Mouse (Mus musculus): ENCODE measurements at regions not wholly inside any gene's neighbourhood (a gene's known extent, or its start where the extent isn't known, plus 50 kb on each side); places are given as distances from the start of the nearest gene placed in this dataset.

DNA sequence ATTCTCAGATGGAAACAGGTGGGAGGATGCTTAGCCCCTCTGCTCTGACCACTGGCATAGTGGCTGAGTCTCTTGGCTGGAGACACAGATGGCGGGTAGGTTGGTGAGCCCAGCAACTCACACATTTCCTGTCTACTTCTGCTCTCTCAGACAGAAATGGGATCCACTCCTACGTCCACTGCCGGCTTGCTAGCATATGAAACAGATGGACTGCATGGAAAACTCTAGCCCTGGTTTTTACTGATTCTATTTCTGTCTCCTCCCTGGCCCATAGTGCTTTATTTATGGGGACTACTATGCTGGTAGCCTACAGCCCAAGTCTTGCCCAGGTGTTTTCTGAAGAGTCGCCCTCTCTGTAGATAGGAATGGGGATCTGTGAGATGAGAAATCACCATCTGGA lies 88.9 kb downstream of the Neurod6 start:
- H3K27ac ChIP-seq (ENCODE audit: insufficient read depth, low read depth, low read length), result no peak overlapping the region
- no peak for TF ChIP-seq POLR2A (IDR thresholded peaks at IDR 0.05; ENCODE audit: low read depth, low read length)
- TF ChIP-seq CTCF (conservative IDR thresholded peaks at IDR 0.05; ENCODE audit: insufficient read depth, insufficient read length, low read depth, low read length), result no peak
- DNase-seq, result no peak
- no peaks in the 10 kb centered on the region for H3K4me1 ChIP-seq (ENCODE audit: control insufficient read depth, insufficient read depth, low read length)
- WGBS, result 77% methylated on average over 4 of the region's 4 CpGs
- H3K36me3 ChIP-seq (ENCODE audit: control insufficient read depth, insufficient read depth, low read length), result no peaks in the 10 kb centered on the region
- H3K4me3 ChIP-seq (ENCODE audit: insufficient read depth, low read depth, low read length), result no peak overlapping the region
- no peaks in the 10 kb centered on the region; the same call in 1 of the 2 replicates for H3K27me3 ChIP-seq (replicated peaks; ENCODE audit: control insufficient read depth, insufficient read depth, low read length)

DNA sequence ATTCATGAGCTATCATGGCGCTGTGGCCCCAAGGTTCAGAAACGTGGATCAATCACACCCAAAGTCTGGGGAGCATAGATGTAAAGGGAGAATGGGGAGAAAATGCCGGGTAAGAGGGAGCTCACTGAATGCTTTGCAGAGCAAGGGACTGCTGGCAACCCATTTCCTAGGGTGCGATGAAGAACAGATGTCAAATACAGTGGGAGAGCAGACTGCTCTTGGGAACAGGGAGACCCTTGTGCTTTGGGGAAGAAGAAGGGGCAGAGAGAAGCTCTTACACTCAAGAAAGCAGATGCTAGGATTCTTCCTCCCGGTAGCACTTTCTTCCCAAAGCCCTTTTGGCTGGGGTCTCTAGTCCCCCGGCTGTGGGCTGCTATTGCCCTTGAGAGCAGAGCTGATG lies 100.0 kb downstream of the Neurod6 start:
- 70% methylated on average over 6 of the region's 6 CpGs for WGBS
- H3K4me3 ChIP-seq (ENCODE audit: insufficient read depth, low read depth, low read length), result no peak overlapping the region
- no peak for DNase-seq
- H3K4me1 ChIP-seq (ENCODE audit: control insufficient read depth, insufficient read depth, low read length), result no peaks in the 10 kb centered on the region
- H3K27ac ChIP-seq (ENCODE audit: insufficient read depth, low read depth, low read length), result no peak overlapping the region
- H3K36me3 ChIP-seq (ENCODE audit: control insufficient read depth, insufficient read depth, low read length), result no peaks in the 10 kb centered on the region
- TF ChIP-seq POLR2A (IDR thresholded peaks at IDR 0.05; ENCODE audit: low read depth, low read length) (no peak), CTCF (conservative IDR thresholded peaks at IDR 0.05; ENCODE audit: insufficient read depth, insufficient read length, low read depth, low read length) (no peak)
- no peaks in the 10 kb centered on the region for H3K27me3 ChIP-seq (replicated peaks; ENCODE audit: control insufficient read depth, insufficient read depth, low read length)

DNA sequence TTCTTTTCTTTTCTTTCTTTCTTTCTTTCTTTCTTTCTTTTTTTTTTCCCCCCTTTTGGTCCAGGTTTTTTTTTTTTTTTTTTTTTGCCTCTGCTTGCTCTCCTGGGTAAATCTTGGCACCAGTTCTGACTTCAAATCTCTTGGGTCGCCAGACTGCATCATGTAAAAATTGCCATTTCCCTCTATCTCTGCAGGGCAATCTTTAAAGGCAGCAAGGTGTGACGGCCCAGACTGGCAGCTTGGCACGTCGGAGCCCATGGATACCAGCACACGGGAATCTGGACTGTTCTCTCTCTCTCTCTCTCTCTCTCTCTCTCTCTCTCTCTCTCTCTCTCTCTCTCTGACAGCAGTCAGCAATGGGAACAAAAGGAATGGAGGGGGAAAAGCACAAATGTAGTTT lies 101.0 kb downstream of the Neurod6 start:
- H3K4me1 ChIP-seq (ENCODE audit: control insufficient read depth, insufficient read depth, low read length), result no peaks in the 10 kb centered on the region
- H3K27me3 ChIP-seq (replicated peaks; ENCODE audit: control insufficient read depth, insufficient read depth, low read length), result no peaks in the 10 kb centered on the region
- H3K36me3 ChIP-seq (ENCODE audit: control insufficient read depth, insufficient read depth, low read length), result no peaks in the 10 kb centered on the region
- H3K4me3 ChIP-seq (ENCODE audit: insufficient read depth, low read depth, low read length), result no peak overlapping the region
- WGBS, result 24% methylated on average over 5 of the region's 5 CpGs
- H3K27ac ChIP-seq (ENCODE audit: insufficient read depth, low read depth, low read length), result no peak overlapping the region
- TF ChIP-seq POLR2A (IDR thresholded peaks at IDR 0.05; ENCODE audit: low read depth, low read length), result no peak
- no peak for TF ChIP-seq CTCF (conservative IDR thresholded peaks at IDR 0.05; ENCODE audit: insufficient read depth, insufficient read length, low read depth, low read length)
- no peak for DNase-seq

DNA sequence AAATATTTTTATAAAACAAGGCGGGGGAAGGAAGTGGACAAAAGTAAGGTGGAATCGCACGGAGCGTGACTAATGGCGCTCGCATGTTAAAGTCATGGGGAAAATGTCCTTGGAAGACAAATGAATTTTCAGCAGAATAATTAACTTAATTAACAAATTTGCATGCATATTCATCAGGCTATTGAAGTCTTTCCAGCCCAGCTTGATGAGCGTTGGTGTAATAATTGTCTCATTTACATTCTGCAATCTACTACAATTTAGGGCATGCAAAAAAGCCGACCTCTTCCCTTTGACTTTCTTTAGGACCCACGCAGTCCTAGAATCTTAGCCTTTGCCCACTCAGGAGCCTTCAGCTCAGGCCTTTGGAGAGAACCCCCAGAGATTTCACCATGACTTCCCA lies 101.5 kb downstream of the Neurod6 start:
- TF ChIP-seq CTCF (conservative IDR thresholded peaks at IDR 0.05; ENCODE audit: insufficient read depth, insufficient read length, low read depth, low read length), result no peak
- no peak for TF ChIP-seq POLR2A (IDR thresholded peaks at IDR 0.05; ENCODE audit: low read depth, low read length)
- Histone ChIP-seq H3K4me3 (ENCODE audit: insufficient read depth, low read depth, low read length) (no peak overlapping the region), H3K27me3 (replicated peaks; ENCODE audit: control insufficient read depth, insufficient read depth, low read length) (no peaks in the 10 kb centered on the region), H3K36me3 (ENCODE audit: control insufficient read depth, insufficient read depth, low read length) (no peaks in the 10 kb centered on the region), H3K27ac (ENCODE audit: insufficient read depth, low read depth, low read length) (no peak overlapping the region), H3K4me1 (ENCODE audit: control insufficient read depth, insufficient read depth, low read length) (no peaks in the 10 kb centered on the region)
- DNase-seq, result no peak
- WGBS, result 47% methylated on average over 9 of the region's 9 CpGs

DNA sequence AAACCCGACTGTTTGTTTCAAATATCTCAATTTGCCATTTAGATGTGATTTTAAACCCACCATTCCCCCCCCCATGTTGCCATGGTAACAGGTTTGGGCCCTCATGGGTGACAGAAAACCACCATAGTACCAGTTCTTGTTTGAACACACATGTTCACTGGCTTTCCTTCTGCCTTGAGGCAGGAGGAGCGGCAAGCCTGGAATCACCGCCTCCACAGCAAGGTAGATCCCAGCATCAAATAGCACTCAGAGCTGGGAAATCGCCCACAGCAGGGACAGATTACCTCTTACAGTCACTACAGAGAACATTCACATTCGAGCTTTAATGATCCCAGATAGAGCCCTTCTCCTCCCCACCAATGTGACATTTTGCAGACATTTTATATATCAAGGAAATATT lies 102.0 kb downstream of the Neurod6 start:
- Histone ChIP-seq H3K36me3 (ENCODE audit: control insufficient read depth, insufficient read depth, low read length) (no peaks in the 10 kb centered on the region), H3K27ac (ENCODE audit: insufficient read depth, low read depth, low read length) (no peak overlapping the region), H3K27me3 (replicated peaks; ENCODE audit: control insufficient read depth, insufficient read depth, low read length) (no peaks in the 10 kb centered on the region), H3K4me3 (ENCODE audit: insufficient read depth, low read depth, low read length) (no peak overlapping the region), H3K4me1 (ENCODE audit: control insufficient read depth, insufficient read depth, low read length) (no peaks in the 10 kb centered on the region)
- 45% methylated on average over 5 of the region's 5 CpGs for WGBS
- no peak for DNase-seq
- no peak for TF ChIP-seq CTCF (conservative IDR thresholded peaks at IDR 0.05; ENCODE audit: insufficient read depth, insufficient read length, low read depth, low read length)
- no peak for TF ChIP-seq POLR2A (IDR thresholded peaks at IDR 0.05; ENCODE audit: low read depth, low read length)

- H3K4me3 ChIP-seq (ENCODE audit: insufficient read depth, low read depth, low read length), result no peak overlapping the region
- DNase-seq, result no peak
- no peaks in the 10 kb centered on the region for H3K4me1 ChIP-seq (ENCODE audit: control insufficient read depth, insufficient read depth, low read length)
- TF ChIP-seq CTCF (conservative IDR thresholded peaks at IDR 0.05; ENCODE audit: insufficient read depth, insufficient read length, low read depth, low read length), result no peak
- TF ChIP-seq POLR2A (IDR thresholded peaks at IDR 0.05; ENCODE audit: low read depth, low read length), result no peak
- no peaks in the 10 kb centered on the region for H3K27me3 ChIP-seq (replicated peaks; ENCODE audit: control insufficient read depth, insufficient read depth, low read length)
- no peaks in the 10 kb centered on the region for H3K36me3 ChIP-seq (ENCODE audit: control insufficient read depth, insufficient read depth, low read length)
- 98% methylated on average over 1 of the region's 1 CpGs for WGBS
- no peak overlapping the region for H3K27ac ChIP-seq (ENCODE audit: insufficient read depth, low read depth, low read length)
These were observed 103.0 kb downstream of the Neurod6 start for GRCm38 (mm10) chr6:55578051-55578450.

- Histone ChIP-seq H3K27ac (ENCODE audit: insufficient read depth, low read depth, low read length) (no peak overlapping the region), H3K4me3 (ENCODE audit: insufficient read depth, low read depth, low read length) (no peak overlapping the region), H3K4me1 (ENCODE audit: control insufficient read depth, insufficient read depth, low read length) (no peaks in the 10 kb centered on the region), H3K36me3 (ENCODE audit: control insufficient read depth, insufficient read depth, low read length) (no peaks in the 10 kb centered on the region), H3K27me3 (replicated peaks; ENCODE audit: control insufficient read depth, insufficient read depth, low read length) (no peaks in the 10 kb centered on the region)
- DNase-seq, result no peak
- TF ChIP-seq POLR2A (IDR thresholded peaks at IDR 0.05; ENCODE audit: low read depth, low read length) (no peak), CTCF (conservative IDR thresholded peaks at IDR 0.05; ENCODE audit: insufficient read depth, insufficient read length, low read depth, low read length) (no peak)
- 65% methylated on average over 2 of the region's 2 CpGs for WGBS
These were observed 113.5 kb downstream of the Neurod6 start for GRCm38 (mm10) chr6:55567521-55567920.
